Mouse (Mus musculus) thymus, postnatal 4 days (tissue): ENCODE data around the gene Acvr1b.

ENCODE experiments used
- DNase-seq: peaks from one replicate; pipeline ENCODE4 v3.0.0; 2021

The Acvr1b gene

GRCm38 (mm10) chr15:101173421-101174211 is at the start of gene Acvr1b:
Acvr1b (plus strand) TSS chr15:101174067.
- peak; percentile 95 for DNase-seq

GRCm38 (mm10) chr15:101125561-101125960 is 48.3 kb upstream of the Acvr1b start:
- no peak for DNase-seq

GRCm38 (mm10) chr15:101126876-101127544 is 46.9 kb upstream of the Acvr1b start:
- no peak for DNase-seq

GRCm38 (mm10) chr15:101128181-101129089 is 45.4 kb upstream of the Acvr1b start, which contains the start of gene Acvrl1:
Acvrl1 (plus strand) TSS chr15:101128522.
- DNase-seq, result no peak

- DNase-seq, result no peak
Observed at GRCm38 (mm10) chr15:101129412-101129811, 44.5 kb upstream of the Acvr1b start.

- no peak for DNase-seq
Observed at GRCm38 (mm10) chr15:101131498-101131897, 42.4 kb upstream of the Acvr1b start.

- no peak for DNase-seq
Observed at GRCm38 (mm10) chr15:101132041-101132440, 41.8 kb upstream of the Acvr1b start.

- no peak for DNase-seq
Observed at GRCm38 (mm10) chr15:101132761-101133160, 41.1 kb upstream of the Acvr1b start.

- peak; percentile 43 for DNase-seq
Observed at GRCm38 (mm10) chr15:101133993-101134704, 39.7 kb upstream of the Acvr1b start.

GRCm38 (mm10) chr15:101135405-101135804 is 38.5 kb upstream of the Acvr1b start:
- no peak for DNase-seq

GRCm38 (mm10) chr15:101137455-101137854 is 36.4 kb upstream of the Acvr1b start:
- no peak for DNase-seq

GRCm38 (mm10) chr15:101138675-101139074 is 35.2 kb upstream of the Acvr1b start:
- no peak for DNase-seq

GRCm38 (mm10) chr15:101139885-101140284 is 34.0 kb upstream of the Acvr1b start:
- DNase-seq, result peak; percentile 39

GRCm38 (mm10) chr15:101140587-101140986 is 33.3 kb upstream of the Acvr1b start:
- no peak for DNase-seq

- peak; percentile 80 for DNase-seq
Observed at GRCm38 (mm10) chr15:101141061-101141541, 32.8 kb upstream of the Acvr1b start.

GRCm38 (mm10) chr15:101142672-101143071 is 31.2 kb upstream of the Acvr1b start:
- no peak for DNase-seq

GRCm38 (mm10) chr15:101143494-101143893 is 30.4 kb upstream of the Acvr1b start:
- no peak for DNase-seq

GRCm38 (mm10) chr15:101144176-101144575 is 29.7 kb upstream of the Acvr1b start:
- no peak for DNase-seq

- no peak for DNase-seq
Observed at GRCm38 (mm10) chr15:101144779-101145178, 29.1 kb upstream of the Acvr1b start.

- peak; percentile 96 for DNase-seq
Observed at GRCm38 (mm10) chr15:101145424-101146099, 28.3 kb upstream of the Acvr1b start.

GRCm38 (mm10) chr15:101146100-101146965 is 27.5 kb upstream of the Acvr1b start:
- DNase-seq, result no peak
